Mouse (Mus musculus) liver, postnatal 0 days (tissue): Measurements from ENCODE around the gene Pck2.

Source experiments
- CTCF ChIP-seq: sonication (generic); IDR thresholded peaks from 2 replicates; pipeline ENCODE4 v1.5.1; 2016; ENCODE audit warnings: antibody characterized with exemption, low read depth
- EP300 ChIP-seq: IDR thresholded peaks from 2 replicates; pipeline ENCODE4 v1.6.1; 2016; ENCODE audit warnings: antibody characterized with exemption, low read depth, mild to moderate bottlenecking

- no peak for TF ChIP-seq CTCF
- TF ChIP-seq EP300, result no peak
Measured at GRCm38 (mm10) chr14:55555788-55556187, 15.7 kb downstream of the Pck2 start.
